Mouse (Mus musculus) liver, embryonic 14.5 days (tissue): ENCODE data around the gene Sparc.

Source experiments
- CTCF ChIP-seq: IDR thresholded peaks from 2 replicates; pipeline ENCODE4 v1.5.1; 2016; ENCODE audit warnings: antibody characterized with exemption, low read depth, control low read depth
- EP300 ChIP-seq: IDR thresholded peaks from 2 replicates; pipeline ENCODE4 v1.6.1; 2016; ENCODE audit warnings: antibody characterized with exemption, low read depth

DNA sequence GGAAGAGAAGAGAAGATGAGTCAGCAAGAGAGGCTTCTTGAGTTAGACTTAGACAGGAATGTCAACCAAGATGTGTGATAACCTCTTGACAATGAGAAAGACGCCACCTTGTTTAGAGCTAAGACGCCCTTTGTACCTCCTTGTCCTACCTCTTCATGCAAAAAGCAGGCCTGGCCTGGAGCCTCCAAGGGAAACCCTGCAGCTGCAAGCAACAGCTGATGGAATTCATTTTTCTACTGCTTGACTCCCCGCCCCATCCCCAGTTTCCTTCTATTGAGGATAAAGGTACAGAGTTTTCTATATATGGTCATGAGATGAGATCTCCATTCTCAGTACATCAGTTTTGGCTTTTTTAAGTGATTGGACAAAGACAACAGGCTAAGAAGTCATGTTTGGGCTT is 13.0 kb downstream of the Sparc start:
- TF ChIP-seq CTCF, result no peak
- no peak for TF ChIP-seq EP300
